Mouse (Mus musculus) G1E (cell line): ENCODE measurements around the gene Hoxd8. TPM values are rescaled to one million over a fixed set of nuclear protein-coding genes. Genes with fewer than 3 reads are reported as not detected.

Source experiments
- ATAC-seq: 2 replicates; pipeline ENCODE4 v1.8.0; 2016; ENCODE audit warnings: mild to moderate bottlenecking; ENCODE audit not compliant: insufficient number of reproducible peaks, poor library complexity, low FRiP score, severe bottlenecking; ENCODE audit errors: extremely low read depth
- DNase-seq: peaks from one replicate; pipeline ENCODE4 v3.0.0; 2012; ENCODE audit warnings: low spot score
- H3K27me3 ChIP-seq: 2 replicates; pipeline ENCODE4 v1.6.1; 2012; ENCODE audit warnings: mild to moderate bottlenecking, low read length, inconsistent platforms; ENCODE audit not compliant: insufficient read depth
- H3K36me3 ChIP-seq: replicated peaks from 2 replicates; pipeline ENCODE3; 2012; ENCODE audit warnings: mild to moderate bottlenecking, inconsistent platforms
- H3K4me1 ChIP-seq: 2 replicates; pipeline ENCODE4 v1.6.1; 2012; ENCODE audit warnings: low read depth, low read length, inconsistent platforms, mixed read lengths; ENCODE audit not compliant: insufficient read depth
- H3K4me3 ChIP-seq: 2 replicates; pipeline ENCODE4 v1.5.1; 2012; ENCODE audit warnings: low read depth, mild to moderate bottlenecking, inconsistent platforms, low read length, moderate library complexity, mixed read lengths
- H3K9me3 ChIP-seq: replicated peaks from 2 replicates; pipeline ENCODE4 v1.6.1; 2012; ENCODE audit warnings: inconsistent platforms
- CTCF ChIP-seq: IDR thresholded peaks from 2 replicates; pipeline ENCODE4 v1.5.1; 2012; ENCODE audit warnings: low read depth, low read length, inconsistent platforms, mixed read lengths
- GATA1 ChIP-seq: IDR thresholded peaks from 2 replicates; pipeline ENCODE4 v1.6.1; 2012; ENCODE audit warnings: borderline replicate concordance, low read length, inconsistent platforms, mixed read lengths
- GATA2 ChIP-seq: IDR thresholded peaks from 2 replicates; pipeline ENCODE4 v1.6.1; 2012; ENCODE audit warnings: low read depth, low read length, inconsistent platforms, borderline replicate concordance
- POLR2AphosphoS5 ChIP-seq: IDR thresholded peaks from 2 replicates; pipeline ENCODE4 v1.6.1; 2012; ENCODE audit warnings: low read depth, low read length, inconsistent platforms; ENCODE audit not compliant: insufficient replicate concordance
- TAL1 ChIP-seq: conservative IDR thresholded peaks from 2 replicates; pipeline ENCODE4 v1.6.1; 2012; ENCODE audit warnings: low read depth, low read length, inconsistent platforms, mixed read lengths
- polyA plus RNA-seq: library from polyadenylated mRNA; stranded (reverse); fragments of >175 nt; gene quantifications from 2 replicates; pipeline ENCODE4 v1.2.3, GENCODE M21; 2012
- total RNA-seq, 2 experiments: library from RNA; stranded (forward) in 1 of 2; stranded (reverse) in 1 of 2; fragments of 200-1000 nt in 1 of 2; fragments of >200 nt in 1 of 2; fragmentation: Nextera tagmentation in 1 of 2; gene quantifications; 2 replicates each; pipeline ENCODE4 v1.2.3; 2014 to 2017

Gene Hoxd8
- total and polyA plus RNA-seq, 3 experiments = not detected

DNA sequence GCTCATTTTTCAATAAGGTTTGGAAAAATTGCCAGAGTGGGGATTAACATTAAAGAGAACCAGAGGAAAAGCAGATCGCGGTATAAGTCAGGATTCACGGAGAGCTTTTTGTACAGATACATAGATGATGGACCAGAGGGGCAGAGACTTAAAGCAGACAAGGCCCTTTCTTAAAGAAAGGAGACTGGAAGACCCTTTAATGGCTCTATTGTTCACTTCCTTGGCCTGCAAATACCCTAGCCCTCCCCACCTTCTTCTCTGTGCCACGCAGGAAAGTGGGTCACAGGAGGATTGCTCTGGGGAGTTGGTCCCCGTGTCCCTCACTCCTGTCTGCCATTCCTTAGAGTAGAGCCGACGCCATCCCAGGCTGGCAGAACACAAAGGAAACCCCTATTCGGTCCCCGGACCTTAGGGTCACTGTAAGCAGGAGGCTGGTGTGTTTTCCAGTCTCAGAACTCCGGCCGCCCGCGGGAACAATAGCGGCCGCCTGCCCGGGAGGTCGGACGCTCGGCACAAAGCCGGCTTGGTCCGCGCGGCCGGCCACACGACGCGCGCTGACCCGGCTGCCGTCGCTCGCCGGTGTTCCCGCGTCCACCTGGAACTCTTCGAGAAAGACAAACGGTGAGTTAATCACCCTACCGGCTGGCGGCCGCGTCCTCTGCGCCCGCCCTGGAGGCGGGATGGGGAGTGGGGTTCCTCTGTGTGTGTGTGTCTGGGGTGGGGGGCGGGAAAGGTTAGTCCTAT lies 48.2 kb downstream of the Hoxd8 start:
- H3K27me3 ChIP-seq = peaks cover 21% of the 10 kb centered on the region
- ATAC-seq (no peak), DNase-seq (no peak)
- H3K4me1 ChIP-seq = peaks cover 6% of the 10 kb centered on the region; the same call in 1 of the 2 replicates
- no peak overlapping the region for H3K4me3 ChIP-seq
- 0 out of 2 replicates have a peak, but pooled peaks cover 4% of the 10 kb centered on the region for H3K9me3 ChIP-seq
- TF ChIP-seq GATA1 (no peak), TAL1 (no peak), GATA2 (no peak), POLR2AphosphoS5 (no peak), CTCF (no peak)
- no peaks in the 10 kb centered on the region for H3K36me3 ChIP-seq

- Histone ChIP-seq H3K36me3 (no peaks in the 10 kb centered on the region), H3K4me3 (no peak overlapping the region), H3K9me3 (0 out of 2 replicates have a peak, but pooled peaks cover 4% of the 10 kb centered on the region), H3K4me1 (peaks cover 6% of the 10 kb centered on the region; the same call in 1 of the 2 replicates), H3K27me3 (peaks cover 21% of the 10 kb centered on the region)
- no peak for TF ChIP-seq CTCF
- no peak for TF ChIP-seq POLR2AphosphoS5
- no peak for TF ChIP-seq GATA1
- TF ChIP-seq GATA2 = no peak
- no peak for TF ChIP-seq TAL1
- no peak for DNase-seq
- ATAC-seq = no peak
Measured at GRCm38 (mm10) chr2:74753175-74753523, 48.7 kb downstream of the Hoxd8 start.

DNA sequence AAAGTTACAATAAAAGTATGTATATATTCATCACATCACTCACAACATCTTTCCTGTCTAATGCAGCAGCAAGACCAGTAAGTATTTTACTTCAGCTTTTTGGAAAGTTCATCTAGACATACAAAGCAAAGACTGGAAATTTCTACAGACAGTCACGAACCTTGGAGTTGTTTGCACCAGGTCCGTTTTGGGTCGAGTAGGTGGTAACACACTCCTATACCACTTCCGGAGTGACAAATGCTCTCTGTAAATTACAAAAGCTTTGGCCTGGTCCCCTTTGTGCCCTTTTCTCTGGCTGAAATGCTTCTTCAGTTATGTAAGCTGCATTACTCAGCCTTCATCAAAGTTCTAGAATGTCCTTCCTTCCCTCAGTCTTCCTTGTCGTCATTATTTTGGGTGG lies 49.3 kb downstream of the Hoxd8 start:
- H3K27me3 ChIP-seq = peaks cover 24% of the 10 kb centered on the region
- no peaks in the 10 kb centered on the region for H3K36me3 ChIP-seq
- DNase-seq = no peak
- H3K4me1 ChIP-seq = peaks cover 6% of the 10 kb centered on the region; the same call in 1 of the 2 replicates
- ATAC-seq = no peak
- H3K9me3 ChIP-seq = 0 out of 2 replicates have a peak, but pooled peaks cover 4% of the 10 kb centered on the region
- no peak overlapping the region for H3K4me3 ChIP-seq
- TF ChIP-seq GATA2 (no peak), CTCF (no peak), TAL1 (no peak), POLR2AphosphoS5 (no peak), GATA1 (no peak)

Other genes with a start within 250 kb of the Hoxd8 start
- gene Lnpk, start 125.2 kb upstream of the Hoxd8 start, total RNA-seq (2014; fragmentation: Nextera tagmentation) = 49.3 and 96.8 TPM in 2 replicates
- gene Lnpk, start 125.2 kb upstream of the Hoxd8 start, total RNA-seq (2017) = 44.5 and 49.1 TPM in 2 replicates
- 8.5 and 15.2 TPM in 2 replicates for gene Lnpk, start 125.2 kb upstream of the Hoxd8 start, polyA plus RNA-seq
- gene Evx2, start 45.1 kb upstream of the Hoxd8 start, total RNA-seq (2014; fragmentation: Nextera tagmentation) = not detected in 2 replicates
- 0.05 TPM in 1 of 2 replicates, not detected in the other for gene Evx2, start 45.1 kb upstream of the Hoxd8 start, total RNA-seq (2017)
- gene Evx2, start 45.1 kb upstream of the Hoxd8 start, polyA plus RNA-seq = not detected in 2 replicates
- not detected in 2 replicates for gene Hoxd13, start 36.3 kb upstream of the Hoxd8 start, total RNA-seq (2014; fragmentation: Nextera tagmentation)
- 0.05 and 0.17 TPM in 2 replicates for gene Hoxd13, start 36.3 kb upstream of the Hoxd8 start, total RNA-seq (2017)
- not detected in 2 replicates for gene Hoxd13, start 36.3 kb upstream of the Hoxd8 start, polyA plus RNA-seq
- gene Hoxd12, start 29.6 kb upstream of the Hoxd8 start, total RNA-seq (2014; fragmentation: Nextera tagmentation) = not detected in 2 replicates
- gene Hoxd12, start 29.6 kb upstream of the Hoxd8 start, total RNA-seq (2017) = not detected in 2 replicates
- not detected in 2 replicates for gene Hoxd12, start 29.6 kb upstream of the Hoxd8 start, polyA plus RNA-seq
- not detected in 2 replicates for gene Hoxd11, start 25.1 kb upstream of the Hoxd8 start, total RNA-seq (2014; fragmentation: Nextera tagmentation)
- gene Hoxd11, start 25.1 kb upstream of the Hoxd8 start, total RNA-seq (2017) = 0.05 and 0.06 TPM in 2 replicates
- not detected in 2 replicates for gene Hoxd11, start 25.1 kb upstream of the Hoxd8 start, polyA plus RNA-seq
- gene Hoxd10, start 12.7 kb upstream of the Hoxd8 start, total RNA-seq (2014; fragmentation: Nextera tagmentation) = not detected in 2 replicates
- 0.12 and 0.22 TPM in 2 replicates for gene Hoxd10, start 12.7 kb upstream of the Hoxd8 start, total RNA-seq (2017)
- gene Hoxd10, start 12.7 kb upstream of the Hoxd8 start, polyA plus RNA-seq = not detected in 2 replicates
- gene Hoxd9, start 6.9 kb upstream of the Hoxd8 start, total RNA-seq (2014; fragmentation: Nextera tagmentation) = not detected in 2 replicates
- not detected in 2 replicates for gene Hoxd9, start 6.9 kb upstream of the Hoxd8 start, total RNA-seq (2017)
- gene Hoxd9, start 6.9 kb upstream of the Hoxd8 start, polyA plus RNA-seq = not detected in 2 replicates
- gene Hoxd3, start 7.3 kb downstream of the Hoxd8 start, total RNA-seq (2014; fragmentation: Nextera tagmentation) = 0.29 and 0.75 TPM in 2 replicates
- gene Hoxd3, start 7.3 kb downstream of the Hoxd8 start, total RNA-seq (2017) = 0.22 TPM in 1 of 2 replicates, not detected in the other
- gene Hoxd3, start 7.3 kb downstream of the Hoxd8 start, polyA plus RNA-seq = 0.17 TPM in 1 of 2 replicates, not detected in the other
- 4.7 and 8.7 TPM in 2 replicates for gene Hoxd4, start 7.3 kb downstream of the Hoxd8 start, total RNA-seq (2014; fragmentation: Nextera tagmentation)
- 2.6 and 4.4 TPM in 2 replicates for gene Hoxd4, start 7.3 kb downstream of the Hoxd8 start, total RNA-seq (2017)
- gene Hoxd4, start 7.3 kb downstream of the Hoxd8 start, polyA plus RNA-seq = 10.8 and 14.3 TPM in 2 replicates
- 1.2 TPM in 1 of 2 replicates, not detected in the other for gene Gm28230, start 22.1 kb downstream of the Hoxd8 start, total RNA-seq (2014; fragmentation: Nextera tagmentation)
- gene Gm28230, start 22.1 kb downstream of the Hoxd8 start, total RNA-seq (2017) = 0.23 and 0.33 TPM in 2 replicates
- gene Gm28230, start 22.1 kb downstream of the Hoxd8 start, polyA plus RNA-seq = 0.52 and 0.55 TPM in 2 replicates
- not detected in 2 replicates for gene Hoxd1, start 58.4 kb downstream of the Hoxd8 start, total RNA-seq (2014; fragmentation: Nextera tagmentation)
- gene Hoxd1, start 58.4 kb downstream of the Hoxd8 start, total RNA-seq (2017) = 0.05 and 0.06 TPM in 2 replicates
- gene Hoxd1, start 58.4 kb downstream of the Hoxd8 start, polyA plus RNA-seq = not detected in 2 replicates
- 96.4 and 101 TPM in 2 replicates for gene Mtx2, start 121.2 kb downstream of the Hoxd8 start, total RNA-seq (2014; fragmentation: Nextera tagmentation)
- gene Mtx2, start 121.2 kb downstream of the Hoxd8 start, total RNA-seq (2017) = 93.3 and 129 TPM in 2 replicates
- gene Mtx2, start 121.2 kb downstream of the Hoxd8 start, polyA plus RNA-seq = 69.9 and 95.4 TPM in 2 replicates